Mouse (Mus musculus) kidney, embryonic 16.5 days (tissue): ENCODE results near the gene D5Ertd579e. TPM values are rescaled to one million over a fixed set of nuclear protein-coding genes. Genes with fewer than 3 reads are reported as not detected.
A peak's percentile ranks its signal among the peaks of the same experiment; 100 is the strongest.

Experiments used
- ATAC-seq: fragments of 200-750 bp; cut with Nextera tagmentation; 2 replicates; pipeline ENCODE4 v1.8.0; 2017; ENCODE audit warnings: moderate TSS enrichment; ENCODE audit not compliant: low FRiP score, low TSS enrichment
- H3K27ac ChIP-seq: fragments of 300-500 bp; sonication (generic); 2 replicates; pipeline ENCODE4 v1.5.1; 2014; ENCODE audit warnings: low read length
- H3K27me3 ChIP-seq: fragments of 300-500 bp; sonication (generic); 2 replicates; pipeline ENCODE4 v1.6.1; 2014; ENCODE audit warnings: low read length, control low read depth, mixed read lengths; ENCODE audit not compliant: insufficient read depth
- H3K36me3 ChIP-seq: fragments of 300-500 bp; sonication (generic); 2 replicates; pipeline ENCODE4 v1.6.1; 2014; ENCODE audit warnings: low read length, control low read depth, mixed read lengths; ENCODE audit not compliant: insufficient read depth
- H3K4me1 ChIP-seq: fragments of 300-500 bp; sonication (generic); 2 replicates; pipeline ENCODE4 v1.6.1; 2014; ENCODE audit warnings: low read length, control low read depth, mixed read lengths; ENCODE audit not compliant: insufficient read depth
- H3K4me2 ChIP-seq: fragments of 300-500 bp; sonication (generic); replicated peaks from 2 replicates; pipeline ENCODE4 v1.6.1; 2014; ENCODE audit warnings: low read depth, low read length
- H3K4me3 ChIP-seq: fragments of 300-500 bp; sonication (generic); 2 replicates; pipeline ENCODE4 v1.5.1; 2014; ENCODE audit warnings: mild to moderate bottlenecking, low read length
- H3K9ac ChIP-seq: fragments of 300-500 bp; sonication (generic); replicated peaks from 2 replicates; pipeline ENCODE4 v1.6.1; 2014; ENCODE audit warnings: low read length
- H3K9me3 ChIP-seq: fragments of 300-500 bp; sonication (generic); 2 replicates; pipeline ENCODE4 v1.6.1; 2016; ENCODE audit warnings: low read length, control low read depth
- WGBS: fragments of 180-500 bp; shearing (Covaris S2); extraction: QIAGEN DNeasy Blood & Tissue Kit; methylation state at CpG from one replicate; pipeline ENCODE4 v1.1.7; 2014; 5-methylcytosine and 5-hydroxymethylcytosine counted together
- polyA plus RNA-seq: library from polyadenylated mRNA; unstranded; fragments of >200 nt; fragmentation: Nextera tagmentation; extraction: Ambion mirVana; gene quantifications from 2 replicates; pipeline ENCODE4 v1.2.1, GENCODE M21; 2015

D5Ertd579e gene
- polyA plus RNA-seq, 1 experiment from 2014 or later: 18.4 TPM

DNA sequence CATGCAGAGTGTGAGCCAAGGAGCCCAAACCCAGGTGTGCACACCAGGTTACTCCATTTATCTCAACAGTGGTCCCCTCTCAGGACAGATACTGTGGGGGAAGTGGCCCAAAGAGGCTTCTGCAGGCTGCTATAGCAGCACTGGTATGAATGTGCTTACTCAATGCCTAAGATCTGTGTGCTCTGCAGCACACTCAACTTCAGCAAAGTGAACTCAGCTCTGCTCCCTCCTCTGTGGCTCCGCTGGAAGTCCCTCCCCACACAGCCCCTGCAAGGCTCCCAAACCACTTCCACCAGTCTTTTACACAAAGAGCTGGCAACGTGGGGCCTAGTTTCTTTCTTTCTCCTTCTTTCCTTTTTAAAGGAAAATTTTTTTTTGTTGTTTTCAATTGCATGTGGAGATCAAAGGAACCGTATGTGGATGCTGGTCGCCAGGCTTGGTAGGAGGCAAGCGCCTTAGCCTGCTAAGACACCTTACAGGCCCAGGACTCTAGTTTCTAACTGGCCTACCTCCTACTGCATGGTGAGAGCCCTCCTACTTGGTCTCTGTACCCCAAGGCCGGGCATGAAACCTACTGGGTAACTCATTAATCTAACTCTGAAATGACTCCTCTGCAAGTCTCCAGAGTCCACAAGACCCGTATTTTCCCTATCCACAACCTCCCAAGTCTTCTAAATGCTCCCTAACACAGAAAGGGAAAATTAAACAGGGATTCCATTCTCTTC lies 138.1 kb downstream of the D5Ertd579e start:
- 45% methylated on average over 7 of the region's 7 CpGs for WGBS
- H3K27ac ChIP-seq: peak overlapping the region; percentile 90
- H3K27me3 ChIP-seq: no peaks in the 10 kb centered on the region
- peak; percentile 84 for ATAC-seq
- H3K4me2 ChIP-seq: no peak overlapping the region
- H3K9me3 ChIP-seq: no peaks in the 10 kb centered on the region
- no peak overlapping the region for H3K4me3 ChIP-seq
- H3K36me3 ChIP-seq: no peaks in the 10 kb centered on the region
- H3K4me1 ChIP-seq: peaks cover 68% of the 10 kb centered on the region
- H3K9ac ChIP-seq: 0 out of 2 replicates have a peak overlapping the region, but pooled peaks have one; percentile 5

DNA sequence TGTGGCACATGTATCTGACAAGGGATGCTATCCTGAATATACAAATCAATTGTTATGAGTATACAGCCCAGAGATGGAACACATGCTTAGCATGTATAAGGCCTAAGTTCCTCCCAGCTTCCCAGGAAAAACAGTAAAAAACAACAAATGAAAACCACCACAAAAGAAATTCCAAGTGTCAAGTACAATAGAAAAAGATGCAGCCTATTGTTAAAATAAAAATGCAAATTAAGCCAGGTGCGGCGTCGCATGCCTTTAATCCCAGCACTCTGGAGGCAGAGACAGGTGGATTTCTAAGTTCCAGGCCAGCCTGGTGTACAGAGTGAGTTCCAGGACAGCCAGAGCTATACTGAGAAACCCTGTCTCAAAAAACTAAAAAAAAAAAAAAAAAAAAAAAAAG lies 138.9 kb downstream of the D5Ertd579e start:
- H3K4me1 ChIP-seq: peaks cover 70% of the 10 kb centered on the region
- no peaks in the 10 kb centered on the region for H3K36me3 ChIP-seq
- 68% methylated on average over 3 of the region's 3 CpGs for WGBS
- peak overlapping the region; percentile 90 for H3K27ac ChIP-seq
- no peak overlapping the region for H3K4me3 ChIP-seq
- H3K9ac ChIP-seq: no peak overlapping the region
- H3K9me3 ChIP-seq: no peaks in the 10 kb centered on the region
- no peaks in the 10 kb centered on the region for H3K27me3 ChIP-seq
- no peak for ATAC-seq
- no peak overlapping the region for H3K4me2 ChIP-seq

DNA sequence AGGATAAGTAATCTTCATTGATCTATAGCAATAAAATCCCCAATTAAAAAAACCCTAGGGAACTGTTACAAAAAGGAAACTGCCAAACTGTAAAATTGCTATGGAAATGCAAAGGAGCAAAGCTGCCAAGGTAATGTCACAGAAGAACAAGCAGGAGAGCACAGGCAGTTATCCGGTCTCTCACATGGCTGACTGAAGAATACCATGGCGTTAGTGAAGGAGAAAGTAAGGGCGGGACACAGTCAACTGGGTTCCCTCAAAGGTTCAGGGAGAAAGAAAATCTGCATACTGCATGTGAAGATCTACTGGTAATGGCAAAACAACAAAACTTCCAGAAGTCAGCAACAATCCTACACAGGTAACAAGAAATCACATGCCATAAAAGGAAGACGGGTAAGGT lies 139.5 kb downstream of the D5Ertd579e start:
- ATAC-seq: 0 out of 2 replicates have a peak, but pooled peaks have one; percentile 47
- H3K4me1 ChIP-seq: peaks cover 67% of the 10 kb centered on the region
- H3K27me3 ChIP-seq: no peaks in the 10 kb centered on the region
- no peak overlapping the region for H3K9ac ChIP-seq
- H3K4me2 ChIP-seq: no peak overlapping the region
- 32% methylated on average over 4 of the region's 4 CpGs for WGBS
- peak overlapping the region; percentile 90 for H3K27ac ChIP-seq
- H3K4me3 ChIP-seq: no peak overlapping the region
- H3K36me3 ChIP-seq: no peaks in the 10 kb centered on the region
- H3K9me3 ChIP-seq: no peaks in the 10 kb centered on the region

DNA sequence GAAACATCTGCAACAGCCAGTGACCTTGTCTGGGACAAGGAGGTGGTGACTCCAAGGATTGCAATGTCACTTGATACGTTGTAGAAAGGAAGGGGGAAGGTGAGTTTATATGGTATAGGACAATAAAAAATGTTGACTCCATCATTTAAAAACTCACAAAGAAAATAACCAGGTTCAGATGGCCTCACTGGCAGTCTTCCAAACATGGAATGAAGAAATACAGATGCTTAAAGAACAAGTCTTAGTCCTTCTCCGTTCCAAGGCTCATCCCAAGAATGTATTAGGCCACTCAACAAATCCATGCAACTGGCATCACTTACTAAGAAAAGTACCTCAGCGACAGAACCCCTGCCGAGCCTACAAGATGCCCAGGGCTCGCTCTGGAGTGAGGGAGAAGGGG lies 141.3 kb downstream of the D5Ertd579e start:
- Histone ChIP-seq H3K4me2 (no peak overlapping the region), H3K36me3 (no peaks in the 10 kb centered on the region), H3K9ac (no peak overlapping the region), H3K4me3 (no peak overlapping the region), H3K9me3 (no peaks in the 10 kb centered on the region), H3K4me1 (peaks cover 57% of the 10 kb centered on the region), H3K27me3 (no peaks in the 10 kb centered on the region), H3K27ac (peak overlapping the region; percentile 39; the same call in 1 of the 2 replicates)
- 55% methylated on average over 5 of the region's 5 CpGs for WGBS
- no peak for ATAC-seq

DNA sequence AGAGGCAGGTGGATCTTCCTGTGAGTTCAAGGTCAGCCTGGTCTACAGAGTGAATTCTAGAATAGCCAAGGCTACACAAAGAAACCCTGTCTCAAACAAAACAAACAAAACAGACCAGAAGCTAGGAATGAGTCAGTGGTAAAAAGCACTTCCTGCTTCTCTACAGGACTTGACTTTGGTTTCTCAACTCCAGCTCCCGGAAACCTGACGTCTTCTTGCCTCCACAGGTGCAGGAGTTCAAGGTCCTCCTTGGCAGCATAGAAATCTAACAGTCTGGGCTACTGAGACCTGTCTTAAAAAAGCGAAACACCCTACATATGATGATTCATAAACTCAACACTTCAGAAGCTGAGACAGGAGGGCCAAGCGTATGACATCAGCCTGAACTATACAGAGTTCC lies 141.9 kb downstream of the D5Ertd579e start:
- no peak for ATAC-seq
- Histone ChIP-seq H3K27ac (no peak overlapping the region), H3K27me3 (no peaks in the 10 kb centered on the region), H3K9me3 (no peaks in the 10 kb centered on the region), H3K4me2 (no peak overlapping the region), H3K4me3 (no peak overlapping the region), H3K9ac (no peak overlapping the region), H3K4me1 (peaks cover 53% of the 10 kb centered on the region), H3K36me3 (no peaks in the 10 kb centered on the region)
- 60% methylated on average over 4 of the region's 4 CpGs for WGBS

DNA sequence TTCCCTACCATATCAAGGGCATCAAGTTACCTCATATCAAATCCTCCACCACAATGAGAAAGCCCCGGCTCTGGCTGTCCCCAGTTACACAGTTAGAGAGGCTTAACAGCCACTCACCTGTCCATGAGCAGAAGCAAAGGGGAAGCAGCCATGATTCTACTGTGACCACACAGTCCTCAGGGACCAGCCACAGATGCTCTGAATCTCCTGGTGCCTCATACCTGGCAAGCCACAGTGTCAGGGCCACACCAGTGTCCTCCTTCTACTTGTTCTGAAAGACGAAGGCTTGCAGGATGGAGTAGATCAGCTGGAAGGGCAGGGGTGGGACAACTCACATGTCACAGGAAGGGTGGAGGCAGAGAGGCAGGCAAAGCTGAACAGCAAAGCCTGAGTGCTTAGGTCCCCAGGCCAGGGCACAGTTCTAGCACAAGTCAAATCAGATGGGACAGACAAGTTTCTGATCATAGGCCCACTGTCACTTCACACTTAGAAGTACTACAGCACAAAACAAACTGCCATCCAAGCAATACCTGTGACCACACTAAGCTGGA lies 142.7 kb downstream of the D5Ertd579e start:
- no peak overlapping the region for H3K4me2 ChIP-seq
- 53% methylated on average over 2 of the region's 2 CpGs for WGBS
- H3K36me3 ChIP-seq: no peaks in the 10 kb centered on the region
- H3K27ac ChIP-seq: no peak overlapping the region
- no peak for ATAC-seq
- no peak overlapping the region for H3K9ac ChIP-seq
- no peak overlapping the region for H3K4me3 ChIP-seq
- H3K27me3 ChIP-seq: no peaks in the 10 kb centered on the region
- H3K9me3 ChIP-seq: no peaks in the 10 kb centered on the region
- H3K4me1 ChIP-seq: peaks cover 49% of the 10 kb centered on the region

DNA sequence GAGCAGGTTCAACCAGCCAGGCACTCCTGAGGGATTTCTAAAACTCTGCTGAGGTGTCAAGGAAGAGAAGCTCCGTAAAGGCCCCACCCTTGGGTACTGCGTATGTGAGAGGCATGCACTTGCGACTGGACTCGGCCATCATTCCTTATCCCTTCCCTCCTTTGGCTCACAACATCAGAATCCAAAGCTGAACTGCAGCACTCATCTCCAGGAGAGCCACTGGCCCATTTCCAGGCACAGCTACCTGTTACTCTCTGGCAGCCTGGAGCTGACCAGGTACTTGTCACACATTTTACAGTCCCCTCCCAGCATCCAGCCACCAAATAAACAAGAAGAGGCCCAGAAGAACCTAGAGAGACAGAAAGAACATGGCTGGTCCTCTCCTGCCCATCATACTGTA lies 143.4 kb downstream of the D5Ertd579e start:
- H3K4me1 ChIP-seq: peaks cover 45% of the 10 kb centered on the region
- ATAC-seq: no peak
- H3K4me2 ChIP-seq: no peak overlapping the region
- no peaks in the 10 kb centered on the region for H3K9me3 ChIP-seq
- H3K36me3 ChIP-seq: no peaks in the 10 kb centered on the region
- WGBS: 97% methylated on average over 4 of the region's 4 CpGs
- H3K27ac ChIP-seq: no peak overlapping the region
- H3K9ac ChIP-seq: no peak overlapping the region
- H3K27me3 ChIP-seq: no peaks in the 10 kb centered on the region
- no peak overlapping the region for H3K4me3 ChIP-seq

Other genes starting within 250 kb of the D5Ertd579e start
- 62.9 and 66.4 TPM in 2 replicates for gene Grpel1, start 231.0 kb downstream of the D5Ertd579e start, polyA plus RNA-seq
- gene Tada2b, start 211.7 kb downstream of the D5Ertd579e start, polyA plus RNA-seq: 2.0 and 2.2 TPM in 2 replicates
- 0.76 and 0.81 TPM in 2 replicates for gene Ccdc96, start 211.4 kb downstream of the D5Ertd579e start, polyA plus RNA-seq
- gene Tbc1d14, start 102.7 kb downstream of the D5Ertd579e start, polyA plus RNA-seq: 53.9 and 54.8 TPM in 2 replicates
- 24.9 and 25.4 TPM in 2 replicates for gene Bloc1s4, start 52.6 kb upstream of the D5Ertd579e start, polyA plus RNA-seq
- 396 and 428 TPM in 2 replicates for gene Mrfap1, start 100.7 kb upstream of the D5Ertd579e start, polyA plus RNA-seq
- 16.0 and 16.2 TPM in 2 replicates for gene Man2b2, start 134.6 kb upstream of the D5Ertd579e start, polyA plus RNA-seq
- gene Ppp2r2c, start 172.5 kb upstream of the D5Ertd579e start, polyA plus RNA-seq: 0.28 TPM in 1 of 2 replicates, not detected in the other